Mouse (Mus musculus) lung, adult 2 months (tissue): ENCODE data around the gene Slc10a6.

Experiments used
- CTCF ChIP-seq: fragments of 200-500 bp; IDR thresholded peaks from 2 replicates; pipeline ENCODE4 v1.5.1; 2011; ENCODE audit warnings: mild to moderate bottlenecking, low read length, control low read depth; ENCODE audit not compliant: insufficient read depth
- POLR2A ChIP-seq: fragments of 200-500 bp; IDR thresholded peaks from 2 replicates; pipeline ENCODE4 v1.6.1; 2011; ENCODE audit warnings: low read depth, mild to moderate bottlenecking, control low read depth, low read length, borderline replicate concordance; ENCODE audit errors: extremely low read depth

DNA sequence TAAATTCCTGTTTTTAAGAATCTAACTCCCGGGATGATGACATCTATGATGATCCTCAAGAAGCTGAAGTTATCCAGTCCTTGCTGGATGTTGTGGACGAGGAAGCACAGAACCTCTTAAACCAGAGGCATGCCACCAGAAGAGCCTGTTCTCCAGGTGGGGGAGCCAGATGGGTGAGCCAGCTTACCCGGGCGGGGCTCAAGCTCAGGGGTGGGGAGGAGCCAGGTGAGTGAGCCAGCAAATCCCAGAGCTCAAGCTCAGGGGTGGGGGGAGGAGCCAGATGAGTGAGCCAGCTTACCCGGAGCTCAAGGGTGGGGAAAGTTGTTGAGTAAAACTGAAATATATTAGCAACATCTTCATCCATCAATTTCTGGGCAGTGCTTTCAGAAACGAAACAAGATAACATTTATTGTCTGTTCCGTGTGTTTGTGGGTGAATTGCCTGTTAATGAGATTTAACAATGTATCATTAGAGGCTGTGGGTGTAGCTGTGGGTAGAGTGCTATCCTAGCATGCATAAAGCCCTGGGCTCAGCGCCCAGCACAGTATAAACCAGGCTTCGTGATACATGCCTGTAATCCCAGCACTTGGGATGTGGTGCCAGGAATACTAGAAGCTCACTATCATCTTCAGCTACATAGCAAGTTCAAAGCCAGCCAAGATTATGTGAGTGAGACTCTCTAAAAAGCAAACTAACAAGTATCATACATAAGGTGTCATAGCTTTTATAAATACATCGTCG is 49.4 kb downstream of the Slc10a6 start:
- TF ChIP-seq POLR2A: no peak
- no peak for TF ChIP-seq CTCF
